Mouse (Mus musculus): ENCODE measurements around the gene Acoxl. TPM values are rescaled to one million over a fixed set of nuclear protein-coding genes. Genes with fewer than 3 reads are reported as not detected.

Gene Acoxl
- polyA plus RNA-seq, 1 experiment: 1.6 TPM

DNA sequence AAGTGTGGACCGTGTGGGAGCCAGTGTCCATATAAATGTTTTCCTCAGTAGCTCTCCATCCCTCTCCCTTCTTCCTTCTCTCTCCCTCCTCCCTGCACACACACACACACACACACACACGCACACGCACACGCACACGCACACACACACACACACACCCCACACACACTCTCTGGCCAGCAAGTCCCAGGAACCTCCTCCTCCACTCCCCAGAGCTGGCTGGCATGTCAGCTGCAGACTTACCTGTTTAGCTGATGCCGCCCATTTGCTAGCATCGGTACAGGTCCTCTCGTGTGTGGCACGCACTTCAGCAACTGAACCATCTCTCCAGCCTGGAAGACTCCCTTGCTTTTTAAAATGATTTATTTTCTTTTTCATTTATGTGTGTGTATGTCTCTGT is 280.3 kb downstream of the Acoxl start:
- DNase-seq (ENCODE audit: low read depth): no peak

DNA sequence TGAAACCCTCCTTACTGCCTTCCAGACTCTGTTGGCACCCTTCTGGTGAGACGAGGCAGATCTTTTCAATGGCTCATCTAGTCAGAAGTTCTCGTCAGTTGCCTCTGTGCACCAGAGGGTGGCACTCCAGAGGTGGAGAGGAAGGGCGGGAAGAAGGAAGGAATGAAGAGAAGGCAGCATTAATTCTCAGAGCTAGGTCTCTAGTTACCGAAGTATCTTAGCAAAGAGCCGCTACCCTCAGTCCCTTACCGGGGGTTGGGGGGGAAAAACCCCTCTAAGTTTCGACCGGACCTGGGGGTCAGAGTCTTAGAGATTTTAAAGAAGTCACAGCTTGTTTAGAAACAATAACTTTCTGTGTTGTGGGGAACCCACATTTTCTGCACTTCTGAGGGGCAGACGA is 283.8 kb downstream of the Acoxl start:
- no peak for DNase-seq (ENCODE audit: low read depth)

DNA sequence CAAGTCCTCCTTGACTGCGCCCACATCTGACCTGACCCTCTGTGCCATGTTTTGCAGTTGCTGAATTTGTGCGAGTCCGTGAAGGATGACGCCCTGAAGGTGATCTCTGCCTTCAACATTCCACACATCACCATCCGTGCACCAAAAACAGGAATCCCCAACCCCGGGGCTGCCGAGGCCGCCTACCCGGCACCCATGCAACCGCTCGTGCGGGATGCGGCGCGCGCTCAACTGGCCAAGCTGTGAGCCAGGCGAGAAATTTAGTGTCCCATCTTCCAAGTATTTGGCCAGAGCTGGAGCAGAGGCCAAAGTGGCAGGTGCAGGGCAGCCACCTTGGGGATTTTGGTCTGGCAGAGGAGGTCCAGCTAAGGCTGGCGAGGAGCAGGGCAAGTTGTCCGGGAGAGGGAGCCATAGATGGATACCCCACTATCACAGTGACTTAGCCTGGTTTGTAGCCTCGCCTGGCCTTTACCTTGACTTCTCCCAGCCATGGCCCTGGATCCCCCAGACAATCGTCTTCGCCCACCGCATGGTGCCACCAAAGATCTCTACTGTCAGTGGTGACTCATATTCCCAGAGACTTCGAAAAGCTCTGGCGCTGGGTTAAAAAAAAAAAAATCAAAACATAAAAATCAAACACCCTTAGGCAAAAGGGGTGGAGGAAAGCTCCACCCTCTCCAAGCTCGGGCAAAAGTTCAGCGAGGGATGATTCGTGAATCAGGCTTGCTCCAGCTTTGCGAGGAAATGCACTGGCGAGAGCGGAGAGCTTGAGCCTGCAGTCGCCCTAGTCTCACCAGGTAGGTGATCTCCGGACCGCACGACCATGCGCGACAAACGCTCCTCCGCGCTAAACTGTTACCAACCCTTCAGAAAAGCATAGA is 284.5 kb downstream of the Acoxl start:
- no peak for DNase-seq (ENCODE audit: low read depth)

DNA sequence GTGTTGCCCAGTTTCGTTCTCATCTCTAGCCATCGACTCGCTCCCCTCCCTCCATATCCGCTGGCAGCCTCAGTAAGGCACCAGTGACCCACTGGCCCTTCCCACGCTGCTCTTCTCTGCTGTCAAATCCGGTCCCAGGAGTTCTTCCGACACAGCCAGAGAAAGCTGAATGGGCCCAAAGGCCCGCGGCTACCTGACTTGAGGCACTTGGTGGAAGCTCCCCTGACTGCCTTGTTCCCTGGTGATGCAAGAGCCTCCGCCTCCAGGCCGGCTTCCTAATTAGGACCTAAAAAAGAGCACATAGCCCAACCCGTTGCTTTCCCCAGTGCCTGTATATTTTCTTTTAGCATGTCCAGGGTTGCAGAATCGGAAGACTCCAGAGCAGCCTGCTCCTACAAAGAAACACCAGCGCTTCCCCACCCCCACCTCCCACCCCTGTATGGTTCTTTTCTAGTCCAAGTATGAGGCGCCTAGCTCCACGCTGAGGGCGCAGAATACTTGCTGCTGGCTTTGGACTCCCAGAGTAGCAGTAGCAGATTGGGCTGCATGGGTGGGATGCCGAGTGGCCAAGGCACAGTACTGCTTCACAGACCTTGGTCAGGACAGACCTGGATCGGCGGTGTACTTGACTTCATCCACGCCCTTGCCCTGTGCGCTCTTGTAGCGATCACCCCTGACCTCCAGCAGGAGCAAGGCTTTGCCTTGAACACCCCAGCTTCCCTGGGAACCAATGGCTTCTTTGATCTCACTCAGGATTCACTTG is 285.4 kb downstream of the Acoxl start:
- DNase-seq (ENCODE audit: low read depth): no peak

- DNase-seq (ENCODE audit: low read depth): no peak
These were observed 286.0 kb downstream of the Acoxl start for GRCm38 (mm10) chr2:128124693-128125092.

GRCm38 (mm10) chr2:128125635-128126470 is 287.2 kb downstream of the Acoxl start, which contains the start of gene Bcl2l11:
Gene Bcl2l11 (plus strand): TSS chr2:128126038.
- no peak for DNase-seq (ENCODE audit: low read depth)

- DNase-seq (ENCODE audit: low read depth): no peak
These were observed 287.9 kb downstream of the Acoxl start for GRCm38 (mm10) chr2:128126591-128127051.

GRCm38 (mm10) chr2:128127121-128127671 is 288.5 kb downstream of the Acoxl start:
- no peak for DNase-seq (ENCODE audit: low read depth)

GRCm38 (mm10) chr2:128127691-128128292 is 289.1 kb downstream of the Acoxl start:
- DNase-seq (ENCODE audit: low read depth): no peak

- no peak for DNase-seq (ENCODE audit: low read depth)
These were observed 289.9 kb downstream of the Acoxl start for GRCm38 (mm10) chr2:128128532-128128931.

DNA sequence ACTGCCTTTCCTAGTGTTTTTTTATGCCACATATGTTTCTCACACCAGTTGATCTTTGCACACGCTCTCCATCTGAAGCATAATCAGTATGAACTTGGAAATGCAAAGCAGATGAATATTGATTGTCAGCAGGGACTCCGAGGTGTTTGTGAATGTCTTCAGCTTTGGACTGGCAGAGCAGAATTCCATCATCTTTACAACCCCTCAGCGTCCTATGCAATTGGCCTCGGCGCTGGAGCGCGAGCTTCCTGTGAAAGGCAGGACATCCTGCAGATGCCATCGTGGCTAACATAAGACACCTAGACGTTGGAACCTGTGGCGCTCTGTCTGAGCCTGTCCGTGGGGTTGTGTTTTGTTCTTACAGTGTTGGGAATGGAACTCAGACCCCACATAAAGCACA is 292.8 kb downstream of the Acoxl start:
- DNase-seq (ENCODE audit: low read depth): no peak

DNA sequence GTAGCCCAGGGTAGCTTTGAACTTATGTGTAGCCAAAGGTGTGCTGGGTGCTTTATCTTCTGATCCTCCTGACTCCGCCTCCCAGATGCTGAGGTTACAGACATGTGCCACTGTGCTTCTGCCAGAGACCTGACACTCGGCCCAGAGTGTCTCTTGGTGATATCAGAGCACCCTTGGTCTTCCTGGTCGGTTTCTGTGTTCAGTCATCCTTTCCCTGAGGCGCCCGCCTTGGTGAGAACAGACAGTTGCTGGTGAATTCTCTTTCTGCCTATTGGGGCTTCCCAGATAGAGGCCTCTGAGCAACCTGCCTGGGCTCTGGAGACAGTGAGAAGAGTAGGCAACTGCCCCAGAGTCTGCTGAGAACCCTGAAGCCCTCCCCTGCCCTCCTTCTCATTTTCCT is 294.0 kb downstream of the Acoxl start:
- no peak for DNase-seq (ENCODE audit: low read depth)

- no peak for DNase-seq (ENCODE audit: low read depth)
These were observed 295.2 kb downstream of the Acoxl start for GRCm38 (mm10) chr2:128133865-128134264.

GRCm38 (mm10) chr2:128134474-128134873 is 295.8 kb downstream of the Acoxl start:
- no peak for DNase-seq (ENCODE audit: low read depth)

DNA sequence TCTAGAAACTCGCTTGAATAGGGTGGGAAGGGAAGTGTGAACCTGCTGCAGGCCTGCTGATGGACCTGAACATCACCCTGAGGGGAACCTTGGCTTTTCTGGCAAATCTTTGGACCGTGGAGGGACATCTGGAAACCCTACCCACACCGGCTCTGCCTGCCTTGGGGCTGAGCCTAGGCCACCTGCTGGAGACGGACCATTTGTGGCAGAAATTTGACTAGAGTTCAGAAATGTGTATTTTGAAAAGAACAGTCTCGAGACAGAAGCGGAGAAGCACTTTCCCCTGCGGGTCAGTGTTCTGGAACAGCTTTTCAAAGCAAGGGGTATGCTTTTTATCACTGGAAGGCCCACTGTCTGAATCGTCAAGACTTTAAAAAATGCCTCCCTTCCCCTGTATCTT is 296.3 kb downstream of the Acoxl start:
- no peak for DNase-seq (ENCODE audit: low read depth)

DNA sequence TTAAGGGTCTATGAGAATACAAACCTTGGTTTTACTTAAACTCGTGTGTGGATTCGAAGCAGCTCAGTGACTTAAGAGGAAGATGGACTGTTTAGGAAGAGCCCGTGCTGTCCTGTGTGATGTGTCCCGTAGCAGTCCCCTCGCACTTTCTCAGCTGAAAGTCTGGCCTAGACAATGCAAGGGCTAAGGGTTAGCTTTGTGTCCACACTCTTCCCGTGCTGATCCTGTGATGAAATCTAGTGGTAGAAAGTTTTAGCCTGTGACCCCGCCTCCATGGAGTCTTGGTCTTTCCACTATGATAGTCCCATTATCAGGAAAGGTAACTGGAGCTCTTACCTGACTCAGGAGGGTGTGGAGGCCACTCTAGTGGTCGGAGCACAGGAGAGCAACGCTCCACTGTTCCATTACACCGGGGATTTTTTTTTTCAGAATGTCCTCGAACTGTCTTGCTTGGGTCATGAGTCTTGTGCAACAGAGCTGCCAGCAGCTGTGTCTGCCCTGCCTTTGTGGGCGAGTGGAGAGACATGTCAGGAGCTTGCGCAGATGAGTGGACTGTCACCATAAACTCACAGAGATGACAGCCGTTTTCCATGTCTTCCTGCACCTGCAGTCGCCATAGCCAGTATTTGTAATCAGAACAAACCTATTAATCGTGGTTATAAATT is 298.2 kb downstream of the Acoxl start:
- DNase-seq (ENCODE audit: low read depth): no peak

DNA sequence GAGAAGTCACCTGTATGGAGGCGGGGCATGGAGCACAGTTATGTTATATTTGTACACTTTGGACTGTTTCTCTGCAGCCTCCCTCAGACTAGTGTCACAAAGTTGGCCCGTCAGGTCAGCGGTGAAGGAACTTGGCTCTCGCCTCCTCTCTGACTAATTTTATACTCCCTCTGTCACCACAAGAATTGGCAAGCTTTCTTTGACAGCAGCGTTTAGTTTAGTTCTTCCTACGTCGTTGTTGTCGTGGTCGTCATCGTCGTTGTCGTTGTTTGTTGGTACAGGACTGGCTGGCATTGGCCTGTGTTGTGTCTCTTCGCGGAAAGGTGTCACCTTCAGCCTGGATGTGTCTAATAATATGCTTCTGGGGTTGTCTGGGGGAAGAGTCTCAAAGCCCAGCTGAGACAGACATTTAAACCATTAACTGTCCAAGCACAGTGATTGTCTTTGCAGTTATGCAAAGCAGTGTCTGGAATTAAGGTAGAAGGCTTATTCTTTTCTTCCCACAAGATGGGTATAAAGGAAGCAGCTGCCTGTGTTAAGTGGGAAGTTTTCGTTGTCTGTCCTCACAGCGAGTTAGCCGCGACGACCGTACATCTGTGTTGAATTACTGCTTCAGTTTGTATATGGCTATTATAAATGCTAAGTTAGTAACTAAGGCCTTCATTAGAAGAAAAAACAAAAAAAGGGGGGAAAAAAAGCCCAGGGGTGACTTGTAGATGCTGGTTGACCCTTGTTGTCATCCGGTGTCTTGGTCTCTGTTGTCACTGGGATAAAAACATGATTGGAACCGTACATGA is 299.0 kb downstream of the Acoxl start:
- no peak for DNase-seq (ENCODE audit: low read depth)

- DNase-seq (ENCODE audit: low read depth): no peak
These were observed 300.2 kb downstream of the Acoxl start for GRCm38 (mm10) chr2:128138924-128139323.

DNA sequence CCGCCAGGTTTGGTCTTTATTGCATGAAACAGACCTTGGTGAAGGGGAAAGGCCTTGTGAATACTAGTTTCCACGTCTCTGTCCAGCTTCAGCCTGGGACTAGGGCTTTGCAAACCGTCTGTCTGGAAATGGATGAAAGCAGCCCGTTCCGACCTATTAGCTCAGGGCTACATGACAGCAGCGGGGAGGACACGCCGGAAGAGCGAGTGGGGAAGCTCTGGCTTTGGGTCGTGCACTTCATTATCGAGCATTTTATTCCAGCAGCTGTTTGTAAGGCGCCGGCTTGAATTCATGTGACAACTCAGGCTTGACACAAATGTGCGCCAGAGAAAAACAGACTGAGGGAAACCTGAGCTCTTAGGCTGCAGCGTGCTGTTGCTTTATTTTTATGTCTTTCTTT is 301.1 kb downstream of the Acoxl start:
- no peak for DNase-seq (ENCODE audit: low read depth)

DNA sequence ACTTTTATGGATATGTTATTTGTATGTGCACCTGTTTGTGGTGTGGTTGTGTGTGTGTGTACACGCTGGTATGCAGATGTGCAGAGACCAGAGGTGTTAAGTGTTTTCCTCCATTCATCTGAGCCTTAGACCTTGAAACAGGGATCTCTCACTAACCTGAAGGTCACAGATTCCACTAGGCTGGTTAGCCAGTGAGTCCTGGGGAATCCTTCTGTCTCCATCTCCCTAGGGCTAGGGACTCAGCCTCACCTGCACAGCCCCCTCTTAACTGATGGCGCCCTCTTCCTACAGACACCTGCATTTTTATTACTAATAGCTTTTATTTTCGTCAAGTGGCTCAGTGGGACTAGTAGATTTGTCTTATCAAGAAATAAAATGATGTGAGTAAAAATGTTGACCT is 301.5 kb downstream of the Acoxl start:
- DNase-seq (ENCODE audit: low read depth): no peak
